Mouse (Mus musculus): ENCODE data around the gene Ell.
"Not testable (repeated sequence)": the region's sequence is repeated elsewhere in the genome, so short reads cannot be mapped to it uniquely, and the experiment has no call there.

Gene Ell

GRCm38 (mm10) chr8:70563763-70564387, 24.6 kb downstream of the Ell start:
- DNase-seq (ENCODE audit: low spot score in 2 of 2), result no peak

- DNase-seq (ENCODE audit: low spot score in 2 of 2), result no peak
These were observed 25.5 kb downstream of the Ell start for GRCm38 (mm10) chr8:70564696-70565235.

GRCm38 (mm10) chr8:70565561-70565960, 26.3 kb downstream of the Ell start:
- DNase-seq (ENCODE audit: low spot score in 2 of 2), result peak in 1 of 2 experiments; percentile 54

- DNase-seq (ENCODE audit: low spot score in 2 of 2), result no peak
These were observed 31.1 kb downstream of the Ell start for GRCm38 (mm10) chr8:70570360-70570759.

GRCm38 (mm10) chr8:70570990-70571389, 31.7 kb downstream of the Ell start:
- no peak for DNase-seq (ENCODE audit: low spot score in 2 of 2)

GRCm38 (mm10) chr8:70574302-70574701, 35.0 kb downstream of the Ell start:
- no peak for DNase-seq (ENCODE audit: low spot score in 2 of 2)

- no peak for DNase-seq (ENCODE audit: low spot score in 2 of 2)
These were observed 35.7 kb downstream of the Ell start for GRCm38 (mm10) chr8:70574915-70575314.

GRCm38 (mm10) chr8:70577207-70577606, 38.0 kb downstream of the Ell start:
- no peak for DNase-seq (ENCODE audit: low spot score in 2 of 2)

GRCm38 (mm10) chr8:70583476-70584387, 44.5 kb downstream of the Ell start:
- no peak for DNase-seq (ENCODE audit: low spot score in 2 of 2)

- DNase-seq (ENCODE audit: low spot score in 2 of 2), result no peak
These were observed 45.5 kb downstream of the Ell start for GRCm38 (mm10) chr8:70584606-70585257.

- DNase-seq (ENCODE audit: low spot score in 2 of 2), result peak; percentile 64 to 79
These were observed 46.0 kb downstream of the Ell start for GRCm38 (mm10) chr8:70585258-70585652.

GRCm38 (mm10) chr8:70587955-70588354, 48.7 kb downstream of the Ell start:
- DNase-seq (ENCODE audit: low spot score in 2 of 2), result not testable (repeated sequence)

- DNase-seq (ENCODE audit: low spot score in 2 of 2), result no peak
These were observed 52.3 kb downstream of the Ell start for GRCm38 (mm10) chr8:70591569-70591968.

- no peak for DNase-seq (ENCODE audit: low spot score in 2 of 2)
These were observed 53.9 kb downstream of the Ell start for GRCm38 (mm10) chr8:70593173-70593572.

GRCm38 (mm10) chr8:70593961-70594609, 54.8 kb downstream of the Ell start, which contains the start of gene Isyna1:
Isyna1 (plus strand) TSS chr8:70594373.
- peak; percentile 89 to 91 for DNase-seq (ENCODE audit: low spot score in 2 of 2)

GRCm38 (mm10) chr8:70594621-70595564, 55.6 kb downstream of the Ell start:
- DNase-seq (ENCODE audit: low spot score in 2 of 2), result peak in 1 of 2 experiments; percentile 78

GRCm38 (mm10) chr8:70595811-70596210, 56.6 kb downstream of the Ell start:
- DNase-seq (ENCODE audit: low spot score in 2 of 2), result peak in 1 of 2 experiments; percentile 66

GRCm38 (mm10) chr8:70596216-70596615, 57.0 kb downstream of the Ell start:
- DNase-seq (ENCODE audit: low spot score in 2 of 2), result no peak

- DNase-seq (ENCODE audit: low spot score in 2 of 2), result peak; percentile 53 to 75
These were observed 57.6 kb downstream of the Ell start for GRCm38 (mm10) chr8:70596775-70597416.

All from spleen, postnatal 4 days (tissue).